Mouse (Mus musculus): Measurements from ENCODE around the gene Thap8.
A peak's percentile ranks its signal among the peaks of the same experiment; 100 is the strongest.

GRCm38 (mm10) chr7:30322285-30322667 lies 42.4 kb downstream of the Thap8 start:
- TF ChIP-seq CTCF (IDR thresholded peaks at IDR 0.05; ENCODE audit: low read depth, low read length) (no peak), POLR2A (IDR thresholded peaks at IDR 0.05; ENCODE audit: extremely low read depth, insufficient read depth, low read length) (peak; percentile 92)
